In genomic region chr12:77811276-77811675, GRCm38 (mm10) we compare ENCODE assay signal across 9 mouse cellular contexts.
A peak's percentile ranks its signal among the peaks of the same experiment; 100 is the strongest.
DNase-seq lines count a peak whose midpoint lies in the region; ATAC-seq and TF ChIP-seq lines count a peak whose summit lies in the region.
"Had no signal": no experiment of that assay in that cellular context is flagged by ENCODE, and none has a peak within 500 bp of the region (broad histone marks: within the 10 kb centered on the region; RNA-seq: fewer than 3 reads in every experiment).

No protein-coding gene starts in this region.

- ATAC-seq in midbrain, embryonic 14.5 days (ENCODE audit: low FRiP score, low TSS enrichment): no peak
- ATAC-seq in midbrain, embryonic 13.5 days: no peak

- no peak overlapping the region for H3K4me3 ChIP-seq in gastrocnemius, adult 2 months
- no peak overlapping the region for H3K4me3 ChIP-seq in midbrain, embryonic 14.5 days (replicated peaks; ENCODE audit: low read depth, low read length)
- H3K4me3 ChIP-seq in midbrain, embryonic 13.5 days (replicated peaks): no peak overlapping the region
- H3K4me3 ChIP-seq: embryonic facial prominence, embryonic 13.5 days had no signal

- no peak for DNase-seq in gastrocnemius, adult 2 months
- DNase-seq in gastrocnemius, adult 8-10 months (ENCODE audit: low spot score in 2 of 2): no peak
- DNase-seq in midbrain, embryonic 14.5 days: peak; percentile 48
- peak; percentile 55 for DNase-seq in R1 (ENCODE audit: low read depth, low spot score)
- DNase-seq in forelimb bud, embryonic 11.5 days (ENCODE audit: low read depth, low spot score): peak; percentile 44
- DNase-seq in splenic B cell, adult 2 months (ENCODE audit: low read depth, low spot score): peak; percentile 51
- no peak for DNase-seq in frontal cortex, postnatal 10 days (ENCODE audit: low spot score in 2 of 2)

- H3K9me3 ChIP-seq in midbrain, embryonic 14.5 days (ENCODE audit: control insufficient read depth, low read length): no peaks in the 10 kb centered on the region
- no peaks in the 10 kb centered on the region for H3K9me3 ChIP-seq in midbrain, embryonic 13.5 days
- H3K9me3 ChIP-seq: embryonic facial prominence, embryonic 13.5 days had no signal

- WGBS in midbrain, embryonic 14.5 days: 22% methylated on average over 2 of the region's 2 CpGs
- 35% methylated on average over 2 of the region's 2 CpGs for WGBS in midbrain, embryonic 13.5 days

- H3K9ac ChIP-seq in midbrain, embryonic 14.5 days (replicated peaks; ENCODE audit: low read length): no peak overlapping the region
- no peak overlapping the region for H3K9ac ChIP-seq in midbrain, embryonic 13.5 days (replicated peaks)
- H3K9ac ChIP-seq: embryonic facial prominence, embryonic 13.5 days had no signal

- H3K36me3 ChIP-seq in midbrain, embryonic 14.5 days (ENCODE audit: control insufficient read depth, insufficient read depth, low read length): no peaks in the 10 kb centered on the region
- no peaks in the 10 kb centered on the region for H3K36me3 ChIP-seq in midbrain, embryonic 13.5 days
- H3K36me3 ChIP-seq in splenic B cell, adult 2 months (ENCODE audit: control insufficient read depth, insufficient read depth, low read length, poor library complexity, severe bottlenecking): no peaks in the 10 kb centered on the region
- H3K36me3 ChIP-seq: embryonic facial prominence, embryonic 13.5 days had no signal

- intact Hi-C loops in gastrocnemius, adult 2 months (cut with DNase I): no loop called here

- H3K4me1 ChIP-seq in midbrain, embryonic 14.5 days (ENCODE audit: control insufficient read depth, insufficient read depth, low read length): no peaks in the 10 kb centered on the region
- H3K4me1 ChIP-seq in midbrain, embryonic 13.5 days (replicated peaks): no peaks in the 10 kb centered on the region
- H3K4me1 ChIP-seq: embryonic facial prominence, embryonic 13.5 days had no signal

- H3K4me2 ChIP-seq in midbrain, embryonic 14.5 days (ENCODE audit: low read length): no peak overlapping the region
- no peak overlapping the region for H3K4me2 ChIP-seq in midbrain, embryonic 13.5 days (replicated peaks)
- H3K4me2 ChIP-seq: embryonic facial prominence, embryonic 13.5 days had no signal

- peak; percentile 69 for TF ChIP-seq CTCF in gastrocnemius, adult 2 months (IDR thresholded peaks at IDR 0.05)

- H3K27ac ChIP-seq in gastrocnemius, adult 2 months: no peak overlapping the region
- no peak overlapping the region for H3K27ac ChIP-seq in midbrain, embryonic 14.5 days (replicated peaks; ENCODE audit: low read depth, low read length)
- no peak overlapping the region for H3K27ac ChIP-seq in midbrain, embryonic 13.5 days
- H3K27ac ChIP-seq: embryonic facial prominence, embryonic 13.5 days had no signal

- H3K27me3 ChIP-seq in midbrain, embryonic 14.5 days (ENCODE audit: control insufficient read depth, insufficient read depth, low read length): no peaks in the 10 kb centered on the region
- H3K27me3 ChIP-seq in midbrain, embryonic 13.5 days: no peaks in the 10 kb centered on the region
- no peaks in the 10 kb centered on the region for H3K27me3 ChIP-seq in splenic B cell, adult 2 months (ENCODE audit: control insufficient read depth, insufficient read depth, low read length, poor library complexity, severe bottlenecking)
- H3K27me3 ChIP-seq: embryonic facial prominence, embryonic 13.5 days had no signal

Comparison
In these comparisons a context has a peak if more than half of its experiments do, and no peak if none do; other contexts are left out.
1. DNase-seq: peak in midbrain, embryonic 14.5 days (single experiment), R1 (single experiment), forelimb bud, embryonic 11.5 days (single experiment) and splenic B cell, adult 2 months (single experiment); none in gastrocnemius, adult 2 months (single experiment), gastrocnemius, adult 8-10 months (0 of 2) and frontal cortex, postnatal 10 days (0 of 2).